In the genomic region with DNA sequence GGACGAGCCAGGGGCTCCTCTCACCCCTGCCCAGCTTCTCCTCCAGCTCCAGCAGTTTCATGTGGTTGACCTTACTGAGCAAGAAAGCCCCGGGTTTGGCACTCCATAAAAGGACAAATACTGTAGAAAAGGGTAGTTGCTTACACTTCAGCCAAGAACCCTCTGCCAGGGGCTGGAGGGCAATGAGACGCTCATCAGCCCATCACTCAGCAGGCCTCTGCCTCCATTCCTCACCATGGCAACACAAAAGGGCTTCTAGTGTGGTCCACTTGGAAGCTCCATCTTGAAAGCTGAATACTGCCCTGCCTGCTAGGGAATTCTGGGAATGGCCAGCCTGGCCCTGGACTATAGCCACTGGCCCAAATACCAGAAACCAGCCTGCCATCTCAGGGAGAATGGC, we compare ENCODE assay signal across 8 mouse cellular contexts. TPM values are rescaled to one million over a fixed set of nuclear protein-coding genes. Genes with fewer than 3 reads are reported as not detected.
DNase-seq lines count a peak whose midpoint lies in the region; ATAC-seq lines count a peak whose summit lies in the region.

No protein-coding gene starts in this region.

- intact Hi-C loops in left cerebral cortex, postnatal 25 days (cut with DNase I) = no loop called here

- peak; percentile 14 to 16 for DNase-seq in cerebellum, adult 18-20 months
- no peak for DNase-seq in cerebellum, adult 11 months
- DNase-seq in Muller cell, postnatal 12 days (ENCODE audit: inconsistent ontology term) = peak; percentile 61
- DNase-seq in frontal cortex, postnatal 10 days (ENCODE audit: low spot score in 2 of 2) = peak; percentile 45 to 68
- peak; percentile 45 to 73 for DNase-seq in left cerebral cortex, postnatal 25 days (ENCODE audit: low spot score in 2 of 2)

- no peak for ATAC-seq in inflammation-experienced regulatory T-cells, adult 6 months
- ATAC-seq in monocyte, adult 5-6 weeks (replicated peaks; ENCODE audit: insufficient number of reproducible peaks, low FRiP score, low TSS enrichment, poor library complexity, severe bottlenecking) = no peak
- ATAC-seq in activated CD4-positive, CD25-positive, alpha-beta regulatory T cell, adult 4 months = no peak

RNA-seq across cellular contexts. Expression of a gene that starts 49.3 kb away (rescaled TPM):
- total RNA-seq in left cerebral cortex, postnatal 25 days (2021) = 10 to 100 TPM; 79.8 to 83.1 TPM
- polyA plus RNA-seq in inflammation-experienced regulatory T-cells, adult 6 months (2017; shearing (Covaris generic)) = 1 to 10 TPM in 1 of 3 experiments, under 1 TPM in 1, not detected in 1; 0.70 to 1.6 TPM
- not detected in 3 replicates for total RNA-seq in monocyte, adult 5-6 weeks (2017)
- polyA plus RNA-seq in activated CD4-positive, CD25-positive, alpha-beta regulatory T cell, adult 4 months (2017; shearing (Covaris generic)) = not detected

Comparison
In these comparisons a context has a peak if more than half of its experiments do, and no peak if none do; other contexts are left out.
1. RNA of a gene that starts 49.3 kb away (total RNA-seq): 79.8 to 83.1 TPM in left cerebral cortex, postnatal 25 days; not detected in monocyte, adult 5-6 weeks; every median in the first group is over 10 times any median in the second.